Mouse (Mus musculus): ENCODE measurements around the gene Rac3. TPM values are rescaled to one million over a fixed set of nuclear protein-coding genes. Genes with fewer than 3 reads are reported as not detected.

Gene Rac3
- total RNA-seq, 1 experiment: 20.1 TPM

GRCm38 (mm10) chr11:120768206-120768605, 46.9 kb downstream of the Rac3 start:
- Histone ChIP-seq H3K27ac (ENCODE audit: insufficient read depth, low read depth, low read length, poor library complexity, severe bottlenecking) (no peak overlapping the region), H3K36me3 (ENCODE audit: control insufficient read depth, insufficient read depth, low read length, poor library complexity, severe bottlenecking) (no peaks in the 10 kb centered on the region), H3K4me1 (ENCODE audit: control insufficient read depth in 2 of 2, insufficient read depth in 2 of 2, low read length in 2 of 2, poor library complexity in 1 of 2) (peaks cover 0 to 15% of the 10 kb centered on the region in 2 experiments; a peak in 2 of 4 replicates), H3K9ac (ENCODE audit: insufficient read depth, low read depth, low read length, poor library complexity, severe bottlenecking) (no peak overlapping the region), H3K4me3 (ENCODE audit: insufficient read depth in 1 of 2, low read depth in 1 of 2, low read length in 2 of 2, poor library complexity in 1 of 2, severe bottlenecking in 1 of 2) (no peak overlapping the region), H3K9me3 (ENCODE audit: control insufficient read depth, insufficient read depth, low read depth, low read length) (no peaks in the 10 kb centered on the region)
- in situ Hi-C loops (cut with MboI; ENCODE audit: low sequenced_read_pairs in 2 of 2, unreplicated experiment in 2 of 2): no loop called here
- TF ChIP-seq ZC3H11A (IDR thresholded peaks at IDR 0.05; ENCODE audit: borderline replicate concordance, low read depth, low read length) (no peak), CHD2 (IDR thresholded peaks at IDR 0.05; ENCODE audit: low read depth, low read length) (no peak), HCFC1 (IDR thresholded peaks at IDR 0.05; ENCODE audit: borderline replicate concordance, insufficient read depth, low read length) (no peak), MAFK (IDR thresholded peaks at IDR 0.05; ENCODE audit: insufficient read depth, low read depth, low read length) (no peak), ZNF384 (IDR thresholded peaks at IDR 0.05; ENCODE audit: low read depth, low read length) (no peak)
- no peak for DNase-seq (ENCODE audit: low read depth, low spot score)

GRCm38 (mm10) chr11:120772749-120773148, 51.5 kb downstream of the Rac3 start:
- no peak for DNase-seq (ENCODE audit: low read depth, low spot score)
- in situ Hi-C loops (cut with MboI; ENCODE audit: low sequenced_read_pairs in 2 of 2, unreplicated experiment in 2 of 2): no loop called here
- Histone ChIP-seq H3K4me1 (ENCODE audit: control insufficient read depth in 2 of 2, insufficient read depth in 2 of 2, low read length in 2 of 2, poor library complexity in 1 of 2) (peaks cover 0 to 13% of the 10 kb centered on the region in 2 experiments; a peak in 2 of 4 replicates), H3K4me3 (ENCODE audit: insufficient read depth in 1 of 2, low read depth in 1 of 2, low read length in 2 of 2, poor library complexity in 1 of 2, severe bottlenecking in 1 of 2) (no peak overlapping the region), H3K36me3 (ENCODE audit: control insufficient read depth, insufficient read depth, low read length, poor library complexity, severe bottlenecking) (no peaks in the 10 kb centered on the region), H3K9me3 (ENCODE audit: control insufficient read depth, insufficient read depth, low read depth, low read length) (no peaks in the 10 kb centered on the region), H3K9ac (ENCODE audit: insufficient read depth, low read depth, low read length, poor library complexity, severe bottlenecking) (no peak overlapping the region), H3K27ac (ENCODE audit: insufficient read depth, low read depth, low read length, poor library complexity, severe bottlenecking) (no peak overlapping the region)
- TF ChIP-seq CHD2 (IDR thresholded peaks at IDR 0.05; ENCODE audit: low read depth, low read length): no peak
- no peak for TF ChIP-seq MAFK (IDR thresholded peaks at IDR 0.05; ENCODE audit: insufficient read depth, low read depth, low read length)
- no peak for TF ChIP-seq HCFC1 (IDR thresholded peaks at IDR 0.05; ENCODE audit: borderline replicate concordance, insufficient read depth, low read length)

Other genes starting within 250 kb of the Rac3 start
- gene Mrpl12, start 236.9 kb upstream of the Rac3 start, total RNA-seq (2012; rRNA removed): 100 and 136 TPM in 2 replicates
- gene Slc25a10, start 229.6 kb upstream of the Rac3 start, total RNA-seq (2012; rRNA removed): 30.2 and 35.0 TPM in 2 replicates
- 0.40 and 0.53 TPM in 2 replicates for gene Gcgr, start 190.8 kb upstream of the Rac3 start, total RNA-seq (2012; rRNA removed)
- gene Mcrip1, start 171.7 kb upstream of the Rac3 start, total RNA-seq (2012; rRNA removed): 18.9 and 20.2 TPM in 2 replicates
- not detected in 2 replicates for gene Ppp1r27, start 170.3 kb upstream of the Rac3 start, total RNA-seq (2012; rRNA removed)
- 904 and 977 TPM in 2 replicates for gene P4hb, start 148.2 kb upstream of the Rac3 start, total RNA-seq (2012; rRNA removed)
- 161 and 253 TPM in 2 replicates for gene Arhgdia, start 139.8 kb upstream of the Rac3 start, total RNA-seq (2012; rRNA removed)
- 300 and 397 TPM in 2 replicates for gene Alyref, start 123.1 kb upstream of the Rac3 start, total RNA-seq (2012; rRNA removed)
- gene Anapc11, start 123.0 kb upstream of the Rac3 start, total RNA-seq (2012; rRNA removed): 87.4 and 98.4 TPM in 2 replicates
- 0.69 and 0.94 TPM in 2 replicates for gene Npb, start 113.0 kb upstream of the Rac3 start, total RNA-seq (2012; rRNA removed)
- 88.6 and 188 TPM in 2 replicates for gene Pcyt2, start 103.5 kb upstream of the Rac3 start, total RNA-seq (2012; rRNA removed)
- 29.4 and 33.2 TPM in 2 replicates for gene Sirt7, start 96.2 kb upstream of the Rac3 start, total RNA-seq (2012; rRNA removed)
- 42.6 and 48.4 TPM in 2 replicates for gene Mafg, start 87.9 kb upstream of the Rac3 start, total RNA-seq (2012; rRNA removed)
- 19.0 and 19.6 TPM in 2 replicates for gene Pycr1, start 77.7 kb upstream of the Rac3 start, total RNA-seq (2012; rRNA removed)
- gene Myadml2, start 73.3 kb upstream of the Rac3 start, total RNA-seq (2012; rRNA removed): 0.63 TPM in 1 of 2 replicates, not detected in the other
- gene Notum, start 60.3 kb upstream of the Rac3 start, total RNA-seq (2012; rRNA removed): 47.8 and 196 TPM in 2 replicates
- 85.2 and 144 TPM in 2 replicates for gene Aspscr1, start 48.5 kb upstream of the Rac3 start, total RNA-seq (2012; rRNA removed)
- gene Cenpx, start 7.7 kb upstream of the Rac3 start, total RNA-seq (2012; rRNA removed): 53.9 TPM in 2 replicates
- 30.3 and 65.0 TPM in 2 replicates for gene Lrrc45, start 7.5 kb upstream of the Rac3 start, total RNA-seq (2012; rRNA removed)
- 43.6 and 66.6 TPM in 2 replicates for gene Dcxr, start 5.8 kb downstream of the Rac3 start, total RNA-seq (2012; rRNA removed)
- gene Cbr2, start 10.6 kb downstream of the Rac3 start, total RNA-seq (2012; rRNA removed): not detected in 2 replicates
- 184 and 244 TPM in 2 replicates for gene Hmga1b, start 41.3 kb downstream of the Rac3 start, total RNA-seq (2012; rRNA removed)
- gene Rfng, start 62.7 kb downstream of the Rac3 start, total RNA-seq (2012; rRNA removed): 18.8 and 28.6 TPM in 2 replicates
- gene Gps1, start 62.8 kb downstream of the Rac3 start, total RNA-seq (2012; rRNA removed): 289 and 378 TPM in 2 replicates
- gene Dus1l, start 74.9 kb downstream of the Rac3 start, total RNA-seq (2012; rRNA removed): 101 and 124 TPM in 2 replicates
- gene Fasn, start 103.1 kb downstream of the Rac3 start, total RNA-seq (2012; rRNA removed): 210 and 251 TPM in 2 replicates
- gene Ccdc57, start 211.4 kb downstream of the Rac3 start, total RNA-seq (2012; rRNA removed): 1.8 and 3.0 TPM in 2 replicates
- gene Slc16a3, start 227.0 kb downstream of the Rac3 start, total RNA-seq (2012; rRNA removed): 261 and 568 TPM in 2 replicates

All from ES-E14 (cell line).